Mouse (Mus musculus) 3T3-L1 (cell line): ENCODE results near the gene Gprc5c.
"Not testable (repeated sequence)": the region's sequence is repeated elsewhere in the genome, so short reads cannot be mapped to it uniquely, and the experiment has no call there.

Source experiments
- DNase-seq: peaks from one replicate; pipeline ENCODE4 v3.0.0-alpha.2; 2015; ENCODE audit warnings: low read depth, low spot score

Gprc5c gene

DNA sequence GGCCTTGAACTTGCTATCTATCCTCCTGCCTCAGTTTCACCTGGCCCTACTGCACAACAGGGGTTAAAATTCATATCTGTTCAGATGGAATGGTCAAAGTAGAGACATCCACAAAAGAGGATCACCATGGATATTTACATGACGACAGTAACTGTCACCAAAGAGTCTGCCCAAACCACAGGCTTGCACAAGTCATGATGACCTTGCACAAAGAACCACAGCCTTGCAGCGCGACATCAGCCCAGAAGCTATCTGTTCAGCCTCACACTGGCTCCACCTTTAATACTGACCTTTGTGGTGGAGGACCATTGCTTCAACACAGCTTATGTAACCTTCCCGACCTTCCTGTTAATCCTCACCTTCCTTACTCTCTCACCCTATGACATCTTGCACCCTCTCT, 56.6 kb downstream of the Gprc5c start:
- DNase-seq = no peak

DNA sequence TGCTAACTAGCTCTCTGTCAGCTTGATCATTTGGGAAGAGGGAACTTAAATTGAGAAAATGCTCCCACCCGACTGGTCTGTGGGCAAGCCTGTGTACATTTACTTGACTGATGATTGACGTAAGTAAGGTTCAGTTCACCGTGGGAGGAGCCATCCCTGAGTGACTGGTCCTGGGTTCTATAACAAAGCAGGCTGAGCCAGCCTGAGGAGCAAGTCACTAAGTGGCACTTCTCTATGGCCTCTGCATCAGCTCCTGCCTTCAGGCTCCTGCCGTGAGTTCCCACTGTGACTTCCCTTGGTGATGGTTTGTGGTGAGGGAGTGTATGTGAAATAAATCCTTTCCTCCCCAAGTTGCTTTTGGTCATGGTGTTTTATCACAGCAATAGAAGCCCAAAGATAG, 57.1 kb downstream of the Gprc5c start:
- no peak for DNase-seq

DNA sequence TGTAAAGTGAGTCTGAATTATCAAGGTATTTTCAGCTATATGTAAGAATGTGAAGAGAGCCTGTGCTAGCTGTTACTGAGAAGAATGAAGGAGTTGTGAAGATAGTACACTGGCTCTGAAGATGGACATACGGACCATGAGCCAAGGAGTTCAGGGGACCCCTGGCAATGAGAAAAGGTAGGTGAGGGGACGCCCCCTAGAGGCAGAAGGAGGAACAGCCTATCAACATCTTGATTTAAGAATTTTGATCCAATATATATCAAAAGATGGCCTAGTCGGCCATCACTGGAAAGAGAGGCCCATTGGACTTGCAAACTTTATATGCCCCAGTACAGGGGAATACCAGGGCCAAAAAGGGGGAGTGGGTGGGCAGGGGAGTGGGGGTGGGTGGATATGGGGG, 58.6 kb downstream of the Gprc5c start:
- DNase-seq = not testable (repeated sequence)

DNA sequence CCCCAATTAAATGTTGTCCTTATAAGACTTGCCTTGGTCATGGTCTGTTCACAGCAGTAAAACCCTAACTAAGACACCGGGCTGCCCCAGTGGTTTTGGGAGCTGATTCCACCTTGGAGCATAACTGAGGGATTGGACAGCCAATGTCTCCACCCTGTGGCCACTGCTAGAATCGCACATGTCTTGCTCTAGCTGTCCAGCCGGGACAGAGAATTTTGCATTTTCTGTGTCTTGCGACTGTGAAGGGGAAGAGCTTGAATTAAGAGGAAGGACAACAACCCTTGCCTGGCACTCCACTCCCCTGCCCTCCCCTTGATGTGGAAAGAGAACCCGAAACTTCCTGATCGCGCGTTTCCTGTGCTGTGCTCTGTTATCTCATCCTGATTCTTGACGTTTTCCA, 61.9 kb downstream of the Gprc5c start:
- peak; percentile 88 for DNase-seq

DNA sequence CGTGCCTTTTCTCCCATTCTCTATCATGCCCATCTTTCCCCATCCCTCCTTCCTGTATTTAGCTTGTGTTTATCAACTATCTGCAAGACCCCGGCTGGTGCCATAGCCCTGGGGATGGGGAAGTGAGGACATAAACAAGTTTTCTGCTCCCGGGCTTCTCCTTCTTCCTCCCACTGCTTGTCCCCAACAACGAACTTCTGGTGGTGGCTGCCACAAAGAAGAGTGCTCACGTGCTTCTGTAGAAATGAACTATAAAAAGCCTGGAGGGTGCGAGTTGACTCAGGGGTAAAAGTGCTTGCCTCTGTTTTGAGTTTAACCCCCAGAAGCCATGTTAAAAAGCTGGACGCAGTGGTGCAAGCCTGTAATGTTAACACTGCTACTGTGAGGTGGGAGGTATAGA, 64.0 kb downstream of the Gprc5c start:
- DNase-seq = no peak

DNA sequence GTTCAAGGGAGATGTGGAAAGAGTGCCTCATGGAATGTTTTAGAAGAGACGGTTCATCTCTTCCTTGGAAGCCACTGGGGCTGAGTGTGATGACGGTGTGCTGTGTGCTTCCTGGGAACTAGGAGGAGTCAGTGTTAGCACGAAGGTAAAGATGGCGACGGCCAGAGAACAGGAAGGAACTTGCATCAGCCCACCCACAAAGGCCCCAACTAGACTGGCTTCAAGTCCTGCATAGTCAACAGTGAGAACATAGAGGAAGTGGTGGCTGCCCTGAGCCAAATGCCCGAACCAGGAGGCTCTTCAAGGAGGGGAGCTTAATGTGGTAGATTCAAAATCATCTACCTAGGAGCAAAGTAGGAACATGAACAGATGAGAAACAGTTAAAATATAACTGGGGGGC, 66.2 kb downstream of the Gprc5c start:
- no peak for DNase-seq
